Mouse (Mus musculus): ENCODE measurements around the gene Gm28043. TPM values are rescaled to one million over a fixed set of nuclear protein-coding genes. Genes with fewer than 3 reads are reported as not detected.

The Gm28043 gene
- polyA plus RNA-seq, 1 experiment from 2014 or later, result 1.1 TPM

GRCm38 (mm10) chr17:29637895-29638294 lies 23.2 kb downstream of the Gm28043 start:
- 0 out of 2 replicates have a peak, but pooled peaks have one; percentile 54 for ATAC-seq (ENCODE audit: low FRiP score, low TSS enrichment)
- H3K4me3 ChIP-seq (ENCODE audit: low read depth, low read length), result no peak overlapping the region
- no peak overlapping the region for H3K4me2 ChIP-seq (replicated peaks; ENCODE audit: low read depth)
- H3K27ac ChIP-seq (replicated peaks), result no peak overlapping the region
- TF ChIP-seq CTCF (IDR thresholded peaks at IDR 0.05; ENCODE audit: low read depth), result no peak
- no peak for TF ChIP-seq EP300 (optimal IDR thresholded peaks at IDR 0.05)
- no peaks in the 10 kb centered on the region for H3K4me1 ChIP-seq (replicated peaks; ENCODE audit: control insufficient read depth, insufficient read depth)
- H3K9me3 ChIP-seq (ENCODE audit: control insufficient read depth, low read length), result no peaks in the 10 kb centered on the region
- WGBS, result 58% methylated on average over 8 of the region's 8 CpGs
- no peak overlapping the region for H3K9ac ChIP-seq (ENCODE audit: low read length)
- H3K36me3 ChIP-seq (ENCODE audit: control insufficient read depth, insufficient read depth, low read length), result peaks cover 25% of the 10 kb centered on the region
- peak; percentile 44 for DNase-seq (ENCODE audit: low spot score)
- no peaks in the 10 kb centered on the region for H3K27me3 ChIP-seq (ENCODE audit: control insufficient read depth, insufficient read depth, low read length)

GRCm38 (mm10) chr17:29640971-29641370 lies 26.3 kb downstream of the Gm28043 start:
- Histone ChIP-seq H3K9ac (ENCODE audit: low read length) (no peak overlapping the region), H3K4me3 (ENCODE audit: low read depth, low read length) (no peak overlapping the region), H3K36me3 (ENCODE audit: control insufficient read depth, insufficient read depth, low read length) (peaks cover 18% of the 10 kb centered on the region), H3K27me3 (ENCODE audit: control insufficient read depth, insufficient read depth, low read length) (no peaks in the 10 kb centered on the region), H3K27ac (replicated peaks) (no peak overlapping the region), H3K4me2 (replicated peaks; ENCODE audit: low read depth) (no peak overlapping the region), H3K4me1 (replicated peaks; ENCODE audit: control insufficient read depth, insufficient read depth) (no peaks in the 10 kb centered on the region), H3K9me3 (ENCODE audit: control insufficient read depth, low read length) (no peaks in the 10 kb centered on the region)
- TF ChIP-seq EP300 (optimal IDR thresholded peaks at IDR 0.05) (no peak), CTCF (IDR thresholded peaks at IDR 0.05; ENCODE audit: low read depth) (no peak)
- no peak for ATAC-seq (ENCODE audit: low FRiP score, low TSS enrichment)
- DNase-seq (ENCODE audit: low spot score), result no peak
- WGBS, result 96% methylated on average over 11 of the region's 11 CpGs

- Histone ChIP-seq H3K4me2 (replicated peaks; ENCODE audit: low read depth) (no peak overlapping the region), H3K27me3 (ENCODE audit: control insufficient read depth, insufficient read depth, low read length) (no peaks in the 10 kb centered on the region), H3K27ac (replicated peaks) (no peak overlapping the region), H3K4me1 (replicated peaks; ENCODE audit: control insufficient read depth, insufficient read depth) (no peaks in the 10 kb centered on the region), H3K9ac (ENCODE audit: low read length) (no peak overlapping the region), H3K9me3 (ENCODE audit: control insufficient read depth, low read length) (no peaks in the 10 kb centered on the region), H3K36me3 (ENCODE audit: control insufficient read depth, insufficient read depth, low read length) (peaks cover 14% of the 10 kb centered on the region), H3K4me3 (ENCODE audit: low read depth, low read length) (no peak overlapping the region)
- ATAC-seq (ENCODE audit: low FRiP score, low TSS enrichment) (no peak), DNase-seq (ENCODE audit: low spot score) (no peak)
- TF ChIP-seq EP300 (optimal IDR thresholded peaks at IDR 0.05) (no peak), CTCF (IDR thresholded peaks at IDR 0.05; ENCODE audit: low read depth) (no peak)
- WGBS, result 65% methylated on average over 3 of the region's 3 CpGs
Observed at GRCm38 (mm10) chr17:29642219-29642618, 27.5 kb downstream of the Gm28043 start.

GRCm38 (mm10) chr17:29658249-29658648 lies 43.6 kb downstream of the Gm28043 start:
- H3K9me3 ChIP-seq (ENCODE audit: control insufficient read depth, low read length), result no peaks in the 10 kb centered on the region
- H3K9ac ChIP-seq (ENCODE audit: low read length), result no peak overlapping the region
- H3K4me2 ChIP-seq (replicated peaks; ENCODE audit: low read depth), result no peak overlapping the region
- H3K27me3 ChIP-seq (ENCODE audit: control insufficient read depth, insufficient read depth, low read length), result no peaks in the 10 kb centered on the region
- no peaks in the 10 kb centered on the region for H3K36me3 ChIP-seq (ENCODE audit: control insufficient read depth, insufficient read depth, low read length)
- TF ChIP-seq CTCF (IDR thresholded peaks at IDR 0.05; ENCODE audit: low read depth), result no peak
- no peak for TF ChIP-seq EP300 (optimal IDR thresholded peaks at IDR 0.05)
- 77% methylated on average over 2 of the region's 2 CpGs for WGBS
- H3K27ac ChIP-seq (replicated peaks), result no peak overlapping the region
- H3K4me1 ChIP-seq (replicated peaks; ENCODE audit: control insufficient read depth, insufficient read depth), result no peaks in the 10 kb centered on the region
- no peak for DNase-seq (ENCODE audit: low spot score)
- no peak for ATAC-seq (ENCODE audit: low FRiP score, low TSS enrichment)
- no peak overlapping the region for H3K4me3 ChIP-seq (ENCODE audit: low read depth, low read length)

GRCm38 (mm10) chr17:29660076-29660761 lies 45.5 kb downstream of the Gm28043 start, which contains the start of gene Cmtr1:
Cmtr1 (plus strand) TSS chr17:29660595.
- DNase-seq (ENCODE audit: low spot score) (peak; percentile 97), ATAC-seq (ENCODE audit: low FRiP score, low TSS enrichment) (peak; percentile 99)
- Histone ChIP-seq H3K36me3 (ENCODE audit: control insufficient read depth, insufficient read depth, low read length) (no peaks in the 10 kb centered on the region), H3K4me3 (ENCODE audit: low read depth, low read length) (peak within 1 kb of the TSS; percentile 97), H3K4me1 (replicated peaks; ENCODE audit: control insufficient read depth, insufficient read depth) (no peaks in the 10 kb centered on the region), H3K27ac (replicated peaks) (peak within 1 kb of the TSS; percentile 95), H3K9me3 (ENCODE audit: control insufficient read depth, low read length) (no peaks in the 10 kb centered on the region), H3K4me2 (replicated peaks; ENCODE audit: low read depth) (peak within 1 kb of the TSS; percentile 80), H3K27me3 (ENCODE audit: control insufficient read depth, insufficient read depth, low read length) (no peaks in the 10 kb centered on the region), H3K9ac (ENCODE audit: low read length) (peak within 1 kb of the TSS; percentile 99)
- TF ChIP-seq EP300 (optimal IDR thresholded peaks at IDR 0.05), result no peak
- no peak for TF ChIP-seq CTCF (IDR thresholded peaks at IDR 0.05; ENCODE audit: low read depth)
- under 1% methylated on average over 41 of the region's 41 CpGs for WGBS

GRCm38 (mm10) chr17:29660762-29661391 lies 46.2 kb downstream of the Gm28043 start:
- H3K4me3 ChIP-seq (ENCODE audit: low read depth, low read length), result peak overlapping the region; percentile 97
- H3K9ac ChIP-seq (ENCODE audit: low read length), result peak overlapping the region; percentile 99
- under 1% methylated on average over 39 of the region's 41 CpGs for WGBS
- no peaks in the 10 kb centered on the region for H3K36me3 ChIP-seq (ENCODE audit: control insufficient read depth, insufficient read depth, low read length)
- no peak; the same call in none of the 2 replicates for ATAC-seq (ENCODE audit: low FRiP score, low TSS enrichment)
- H3K27me3 ChIP-seq (ENCODE audit: control insufficient read depth, insufficient read depth, low read length), result no peaks in the 10 kb centered on the region
- H3K9me3 ChIP-seq (ENCODE audit: control insufficient read depth, low read length), result no peaks in the 10 kb centered on the region
- H3K4me2 ChIP-seq (replicated peaks; ENCODE audit: low read depth), result peak overlapping the region; percentile 80
- peak overlapping the region; percentile 95 for H3K27ac ChIP-seq (replicated peaks)
- no peak for DNase-seq (ENCODE audit: low spot score)
- H3K4me1 ChIP-seq (replicated peaks; ENCODE audit: control insufficient read depth, insufficient read depth), result no peaks in the 10 kb centered on the region
- TF ChIP-seq EP300 (optimal IDR thresholded peaks at IDR 0.05), result no peak
- TF ChIP-seq CTCF (IDR thresholded peaks at IDR 0.05; ENCODE audit: low read depth), result peak; percentile 18; the same call in 1 of the 2 replicates

Data from stomach, postnatal 0 days (tissue).